Mouse (Mus musculus) midbrain, postnatal 0 days (tissue): ENCODE measurements around the gene Chil3. TPM values are rescaled to one million over a fixed set of nuclear protein-coding genes. Genes with fewer than 3 reads are reported as not detected.
"Not testable (repeated sequence)": the region's sequence is repeated elsewhere in the genome, so short reads cannot be mapped to it uniquely, and the experiment has no call there.

Experiments used
- ATAC-seq: fragments of 200-750 bp; cut with Nextera tagmentation; 2 replicates; pipeline ENCODE4 v1.8.0; 2017; ENCODE audit warnings: moderate number of reproducible peaks, mild to moderate bottlenecking, moderate TSS enrichment, moderate library complexity; ENCODE audit not compliant: low FRiP score
- DNase-seq: peaks from one replicate; pipeline ENCODE4 v3.0.0-alpha.2; 2015; ENCODE audit warnings: low spot score
- H3K27ac ChIP-seq: fragments of 300-500 bp; sonication (generic); 2 replicates; pipeline ENCODE4 v1.5.1; 2014; ENCODE audit warnings: low read depth, mild to moderate bottlenecking, low read length, mixed read lengths
- H3K27me3 ChIP-seq: fragments of 300-500 bp; sonication (generic); 2 replicates; pipeline ENCODE4 v1.6.1; 2014; ENCODE audit warnings: low read length, control low read depth, mixed read lengths; ENCODE audit not compliant: insufficient read depth
- H3K36me3 ChIP-seq: fragments of 300-500 bp; sonication (generic); 2 replicates; pipeline ENCODE4 v1.6.1; 2014; ENCODE audit warnings: low read length, control low read depth, mixed read lengths; ENCODE audit not compliant: insufficient read depth
- H3K4me1 ChIP-seq: fragments of 300-500 bp; sonication (generic); 2 replicates; pipeline ENCODE4 v1.6.1; 2014; ENCODE audit warnings: mild to moderate bottlenecking, control low read depth, antibody characterized with exemption, low read length, mixed read lengths; ENCODE audit not compliant: insufficient read depth
- H3K4me2 ChIP-seq: fragments of 300-500 bp; sonication (generic); 2 replicates; pipeline ENCODE4 v1.6.1; 2014; ENCODE audit warnings: low read depth, mild to moderate bottlenecking, low read length, mixed read lengths; ENCODE audit not compliant: poor library complexity, severe bottlenecking
- H3K4me3 ChIP-seq: fragments of 300-500 bp; sonication (generic); 2 replicates; pipeline ENCODE4 v1.5.1; 2014; ENCODE audit warnings: low read depth, mild to moderate bottlenecking, low read length, moderate library complexity
- H3K9ac ChIP-seq: fragments of 300-500 bp; sonication (generic); replicated peaks from 2 replicates; pipeline ENCODE4 v1.6.1; 2014; ENCODE audit warnings: mild to moderate bottlenecking, low read length, moderate library complexity, mixed read lengths; ENCODE audit not compliant: poor library complexity, severe bottlenecking
- H3K9me3 ChIP-seq: fragments of 300-500 bp; sonication (generic); 2 replicates; pipeline ENCODE4 v1.6.1; 2016; ENCODE audit warnings: low read length, control low read depth
- CTCF ChIP-seq: IDR thresholded peaks from 2 replicates; pipeline ENCODE4 v1.5.1; 2016; ENCODE audit warnings: antibody characterized with exemption, mild to moderate bottlenecking
- WGBS: fragments of 180-500 bp; shearing (Covaris S2); extraction: QIAGEN DNeasy Blood & Tissue Kit; methylation state at CpG from one replicate; pipeline ENCODE4 v1.1.7; 2014; 5-methylcytosine and 5-hydroxymethylcytosine counted together
- polyA plus RNA-seq: library from polyadenylated mRNA; unstranded; fragments of >200 nt; fragmentation: Nextera tagmentation; extraction: Ambion mirVana; gene quantifications from 2 replicates; pipeline ENCODE4 v1.2.1, GENCODE M21; 2015
- total RNA-seq: library from RNA; depleted of rRNA; stranded (reverse); fragments of >200 nt; gene quantifications from 2 replicates; pipeline ENCODE4 v1.2.3, GENCODE M21; 2014; rRNA removed

Gene Chil3
- total RNA-seq (not detected in 2 replicates), polyA plus RNA-seq (0.38 TPM in 1 of 2 replicates, not detected in the other)

DNA sequence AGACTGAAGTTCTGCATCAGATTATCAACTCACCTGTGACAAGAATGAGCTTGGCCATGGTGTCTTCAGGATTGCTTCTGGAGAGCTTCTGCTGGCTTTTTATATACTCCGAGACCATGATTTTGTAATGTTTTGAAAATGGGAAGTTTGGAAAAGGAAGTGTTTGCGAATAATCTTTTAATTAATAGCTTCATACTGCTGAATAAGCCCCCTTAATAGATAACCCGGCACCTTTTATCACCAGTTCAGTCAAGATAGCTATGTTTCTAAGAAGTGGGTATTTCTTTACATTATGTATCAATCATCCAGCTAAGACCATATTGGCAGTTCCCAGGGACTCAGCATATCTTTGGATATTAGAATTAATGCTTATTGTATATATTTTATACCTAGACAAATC is at the start of gene Chil3:
Gene Chil3, minus strand, starts transcription at position 101 of the 400 bp plus-strand sequence.
- TF ChIP-seq CTCF = no peak
- Histone ChIP-seq H3K36me3 (no peaks in the 10 kb centered on the region), H3K4me2 (no peak within 1 kb of the TSS), H3K9ac (no peak within 1 kb of the TSS), H3K27ac (no peak within 1 kb of the TSS), H3K9me3 (no peaks in the 10 kb centered on the region), H3K4me3 (no peak within 1 kb of the TSS), H3K4me1 (no peaks in the 10 kb centered on the region), H3K27me3 (no peaks in the 10 kb centered on the region)
- DNase-seq = no peak
- 79% methylated on average over 3 of the region's 3 CpGs for WGBS
- no peak for ATAC-seq

DNA sequence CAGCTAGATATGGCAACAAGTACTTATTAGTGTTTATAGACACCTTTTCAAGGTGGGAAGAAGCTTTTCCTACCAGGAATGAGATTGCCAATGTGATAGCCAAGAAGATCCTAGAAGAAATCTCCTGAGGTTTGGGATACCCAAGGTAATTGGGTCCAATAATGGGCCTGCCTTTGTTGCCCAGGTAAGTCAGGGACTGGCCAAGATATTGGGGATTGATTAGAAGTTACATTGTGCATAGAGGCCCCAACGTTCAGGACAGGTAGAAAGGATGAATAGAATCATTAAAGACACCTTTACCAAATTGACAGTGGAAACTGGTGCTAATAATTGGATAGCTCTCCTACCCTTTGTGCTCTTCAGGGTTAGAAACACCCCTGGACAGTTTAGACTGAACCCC is 30.7 kb upstream of the Chil3 start:
- not testable (repeated sequence) for H3K36me3 ChIP-seq, ATAC-seq, DNase-seq, H3K9me3 ChIP-seq, H3K27ac ChIP-seq, H3K4me3 ChIP-seq, H3K4me1 ChIP-seq, H3K27me3 ChIP-seq, H3K9ac ChIP-seq, H3K4me2 ChIP-seq
- WGBS = 68% methylated on average over 1 of the region's 1 CpGs

DNA sequence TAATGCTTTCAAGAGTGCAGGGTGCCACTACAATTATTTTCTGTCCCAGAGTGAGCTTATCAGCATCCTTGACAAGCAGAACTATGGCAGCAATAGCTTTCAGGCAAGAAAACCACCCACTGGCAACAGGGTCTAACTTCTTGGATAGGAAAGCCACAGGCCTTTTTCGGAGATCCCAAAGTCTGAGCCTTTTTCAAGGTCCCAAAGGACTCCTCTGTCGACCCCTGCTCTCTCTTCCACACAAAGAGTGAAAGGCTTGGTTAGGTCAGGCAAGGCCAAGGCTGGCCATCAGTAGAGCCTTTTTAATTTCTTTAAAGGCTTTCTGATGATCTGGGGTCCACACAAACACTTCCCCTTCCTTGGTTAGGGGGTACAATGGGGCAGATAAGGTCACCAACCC is 29.9 kb upstream of the Chil3 start:
- H3K9ac ChIP-seq, ATAC-seq, H3K4me2 ChIP-seq, H3K27me3 ChIP-seq, H3K9me3 ChIP-seq, H3K36me3 ChIP-seq, DNase-seq, H3K4me3 ChIP-seq, H3K4me1 ChIP-seq, H3K27ac ChIP-seq: not testable (repeated sequence)
- 70% methylated on average over 2 of the region's 2 CpGs for WGBS

DNA sequence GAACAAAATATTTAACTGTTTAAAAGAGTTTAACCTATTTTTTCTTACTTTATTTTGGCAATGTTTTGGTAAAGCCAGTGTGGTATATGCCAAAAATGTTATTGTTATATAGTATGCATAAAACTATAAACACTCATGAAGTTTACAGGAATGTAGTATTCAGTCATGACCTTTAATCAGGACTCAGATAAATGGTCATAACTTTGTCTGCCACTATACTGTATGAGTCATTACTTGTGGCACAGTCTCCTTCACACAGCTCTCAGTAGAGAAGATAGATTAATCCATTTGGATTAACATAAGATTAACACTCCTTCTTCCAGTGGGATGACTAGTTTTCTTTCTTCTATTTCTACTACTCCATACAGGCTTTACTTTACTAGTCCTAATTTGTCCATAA is 28.9 kb upstream of the Chil3 start:
- H3K27ac ChIP-seq = no peak overlapping the region
- H3K4me2 ChIP-seq = no peak overlapping the region
- no peak for TF ChIP-seq CTCF
- no peak for ATAC-seq
- H3K27me3 ChIP-seq = no peaks in the 10 kb centered on the region
- no peak overlapping the region for H3K9ac ChIP-seq
- no peaks in the 10 kb centered on the region for H3K36me3 ChIP-seq
- peaks cover 7% of the 10 kb centered on the region; the same call in 1 of the 2 replicates for H3K9me3 ChIP-seq
- no peak for DNase-seq
- H3K4me3 ChIP-seq = no peak overlapping the region
- no peaks in the 10 kb centered on the region for H3K4me1 ChIP-seq

DNA sequence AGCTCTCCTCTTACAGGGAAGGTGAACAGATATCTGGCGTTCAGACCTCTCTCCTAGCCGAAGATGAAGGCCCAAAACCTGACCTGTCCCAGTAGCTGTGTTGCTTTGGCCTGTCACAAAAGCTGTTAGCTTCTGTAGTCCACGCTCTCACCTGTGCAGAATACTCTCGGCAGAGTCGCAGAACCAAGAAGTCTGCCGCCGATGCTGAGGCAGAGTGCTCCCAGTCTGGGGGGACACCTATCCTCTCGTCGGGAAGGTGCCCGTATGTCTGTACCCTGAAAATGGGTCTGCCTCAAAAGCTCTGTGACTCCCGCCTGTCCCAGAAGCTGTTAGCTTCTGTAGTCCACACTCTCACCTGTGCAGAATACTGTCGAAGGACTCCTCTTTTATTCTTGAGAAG is 28.1 kb upstream of the Chil3 start:
- WGBS = 91% methylated on average over 12 of the region's 12 CpGs
- Histone ChIP-seq H3K9ac (no peak overlapping the region), H3K27ac (no peak overlapping the region), H3K4me1 (no peaks in the 10 kb centered on the region), H3K9me3 (peaks cover 7% of the 10 kb centered on the region; the same call in 1 of the 2 replicates), H3K36me3 (no peaks in the 10 kb centered on the region), H3K4me3 (no peak overlapping the region), H3K4me2 (no peak overlapping the region), H3K27me3 (no peaks in the 10 kb centered on the region)
- TF ChIP-seq CTCF = no peak
- DNase-seq (no peak), ATAC-seq (no peak)

DNA sequence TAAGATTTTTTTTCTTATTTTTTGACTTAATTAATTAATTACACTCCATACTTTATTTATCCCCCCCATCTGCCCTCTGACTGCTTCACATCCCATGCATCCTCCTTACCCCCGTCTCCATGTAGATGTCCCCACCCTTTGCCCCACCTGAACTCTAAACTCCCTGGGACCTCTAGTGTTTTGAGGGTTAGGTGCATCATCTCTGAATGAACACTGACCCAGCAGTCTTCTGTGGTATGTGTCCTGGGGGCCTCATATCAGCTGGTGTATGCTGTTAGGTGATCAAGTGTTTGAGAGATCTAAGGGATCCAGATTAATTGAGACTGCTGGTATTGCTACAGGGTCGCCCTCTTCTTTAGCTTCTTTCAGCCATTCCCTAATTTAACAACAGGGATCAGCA is 20.6 kb upstream of the Chil3 start:
- Histone ChIP-seq H3K4me1 (no peaks in the 10 kb centered on the region), H3K9ac (no peak overlapping the region), H3K4me2 (no peak overlapping the region), H3K27me3 (no peaks in the 10 kb centered on the region), H3K4me3 (no peak overlapping the region), H3K36me3 (no peaks in the 10 kb centered on the region), H3K27ac (no peak overlapping the region), H3K9me3 (peaks cover 6% of the 10 kb centered on the region; the same call in 1 of the 2 replicates)
- ATAC-seq = no peak
- WGBS = 84% methylated on average over 2 of the region's 2 CpGs
- TF ChIP-seq CTCF = no peak
- no peak for DNase-seq
